Mouse (Mus musculus) CH12.LX (cell line): ENCODE measurements around the gene Kank1. TPM values are rescaled to one million over a fixed set of nuclear protein-coding genes. Genes with fewer than 3 reads are reported as not detected.

Source experiments
- DNase-seq: peaks from one replicate; pipeline ENCODE4 v3.0.0-alpha.2; 2013; ENCODE audit errors: extremely low read depth
- H3K27ac ChIP-seq: 2 replicates; pipeline ENCODE4 v1.5.1; 2012; ENCODE audit warnings: low read depth, mild to moderate bottlenecking, control low read depth, moderate library complexity; ENCODE audit not compliant: insufficient read depth
- H3K27me3 ChIP-seq: replicated peaks from 2 replicates; pipeline ENCODE3; 2012; ENCODE audit warnings: inconsistent platforms
- H3K36me3 ChIP-seq, 2 experiments: replicated peaks in 1 of 2; 2 replicates each; pipeline versions ENCODE3 to v1.6.1; 2012; ENCODE audit warnings: inconsistent platforms in 1 of 2, low read length in 1 of 2, mild to moderate bottlenecking in 1 of 2, mixed read lengths in 1 of 2, moderate library complexity in 1 of 2; ENCODE audit not compliant: control insufficient read depth in 1 of 2, insufficient read depth in 1 of 2
- H3K4me1 ChIP-seq, 2 experiments: 2 replicates each; pipeline ENCODE4 v1.6.1; 2012; ENCODE audit warnings: inconsistent platforms in 1 of 2, moderate library complexity in 1 of 2; ENCODE audit not compliant: insufficient read depth in 2 of 2, control insufficient read depth in 1 of 2
- H3K4me2 ChIP-seq: 2 replicates; pipeline ENCODE4 v1.6.1; 2012; ENCODE audit warnings: low read depth, mild to moderate bottlenecking, control low read depth; ENCODE audit not compliant: poor library complexity, insufficient read depth, severe bottlenecking
- H3K4me3 ChIP-seq, 3 experiments: fragments of 150-350 bp in 1 of 3; sonication (generic) in 1 of 3; replicated peaks in 1 of 3; 2 replicates each; pipeline versions ENCODE3 to v1.5.1; 2011 to 2012; ENCODE audit warnings: low read depth in 2 of 3, low read length in 2 of 3, mild to moderate bottlenecking in 2 of 3, moderate library complexity in 2 of 3, control low read depth in 1 of 3, improper control_type of control experiment in 1 of 3, inconsistent platforms in 1 of 3, mixed read lengths in 1 of 3; ENCODE audit not compliant: poor library complexity in 1 of 3
- H3K79me2 ChIP-seq: replicated peaks from 2 replicates; pipeline ENCODE4 v1.6.1; 2012; ENCODE audit warnings: mild to moderate bottlenecking, moderate library complexity; ENCODE audit not compliant: control insufficient read depth, poor library complexity, insufficient read depth, severe bottlenecking; ENCODE audit errors: extremely low read depth
- H3K9ac ChIP-seq: 2 replicates; pipeline ENCODE4 v1.6.1; 2012; ENCODE audit warnings: low read depth, mild to moderate bottlenecking, control low read depth, moderate library complexity; ENCODE audit not compliant: insufficient read depth
- H3K9me3 ChIP-seq: replicated peaks from 2 replicates; pipeline ENCODE3; 2012; ENCODE audit warnings: low read length, inconsistent platforms, mixed read lengths
- CHD2 ChIP-seq: IDR thresholded peaks from 2 replicates; pipeline ENCODE4 v1.6.1; 2011; ENCODE audit warnings: low read length, improper control_type of control experiment
- E2F4 ChIP-seq: IDR thresholded peaks from 2 replicates; pipeline ENCODE4 v1.6.1; 2011; ENCODE audit warnings: low read depth, low read length, improper control_type of control experiment; ENCODE audit not compliant: insufficient replicate concordance
- EP300 ChIP-seq: IDR thresholded peaks from 2 replicates; pipeline ENCODE4 v1.6.1; 2011; ENCODE audit warnings: low read length, improper control_type of control experiment
- GABPA ChIP-seq: IDR thresholded peaks from 2 replicates; pipeline ENCODE4 v1.6.1; 2012; ENCODE audit warnings: low read depth, low read length, improper control_type of control experiment, inconsistent platforms; ENCODE audit not compliant: insufficient replicate concordance
- HCFC1 ChIP-seq: IDR thresholded peaks from 2 replicates; pipeline ENCODE4 v1.6.1; 2012; ENCODE audit warnings: low read depth, mild to moderate bottlenecking, inconsistent platforms, low read length, improper control_type of control experiment
- IRF4 ChIP-seq: IDR thresholded peaks from 2 replicates; pipeline ENCODE4 v1.6.1; 2014; ENCODE audit warnings: low read depth, mild to moderate bottlenecking, inconsistent platforms, low read length, improper control_type of control experiment
- JUN ChIP-seq: IDR thresholded peaks from 2 replicates; pipeline ENCODE4 v1.6.1; 2011; ENCODE audit warnings: low read depth, mild to moderate bottlenecking, low read length, improper control_type of control experiment, moderate library complexity; ENCODE audit not compliant: insufficient read depth
- JUND ChIP-seq: conservative IDR thresholded peaks from 2 replicates; pipeline ENCODE4 v1.6.1; 2011; ENCODE audit warnings: low read depth, low read length, improper control_type of control experiment
- KAT2A ChIP-seq: IDR thresholded peaks from 2 replicates; pipeline ENCODE4 v1.6.1; 2012; ENCODE audit warnings: low read length, improper control_type of control experiment, inconsistent platforms; ENCODE audit not compliant: insufficient replicate concordance
- MAFK ChIP-seq: IDR thresholded peaks from 2 replicates; pipeline ENCODE4 v1.6.1; 2011; ENCODE audit warnings: low read length, improper control_type of control experiment; ENCODE audit not compliant: insufficient replicate concordance
- MAZ ChIP-seq: IDR thresholded peaks from 2 replicates; pipeline ENCODE4 v1.6.1; 2012; ENCODE audit warnings: low read depth, mild to moderate bottlenecking, inconsistent platforms, low read length, improper control_type of control experiment, moderate library complexity
- MEF2A ChIP-seq: IDR thresholded peaks from 2 replicates; pipeline ENCODE4 v1.6.1; 2014; ENCODE audit warnings: low read depth, mild to moderate bottlenecking, inconsistent platforms, low read length, improper control_type of control experiment, borderline replicate concordance
- MYC ChIP-seq: IDR thresholded peaks from 2 replicates; pipeline ENCODE4 v1.6.1; 2011; ENCODE audit warnings: low read depth, mild to moderate bottlenecking, improper control_type of control experiment, low read length
- NELFE ChIP-seq: IDR thresholded peaks from 2 replicates; pipeline ENCODE4 v1.6.1; 2011; ENCODE audit warnings: low read depth, low read length, improper control_type of control experiment
- POLR2A ChIP-seq: IDR thresholded peaks from 2 replicates; pipeline ENCODE4 v1.6.1; 2011; ENCODE audit warnings: low read depth, mild to moderate bottlenecking, improper control_type of control experiment, low read length
- RCOR1 ChIP-seq: conservative IDR thresholded peaks from 2 replicates; pipeline ENCODE4 v1.6.1; 2012; ENCODE audit warnings: low read depth, mild to moderate bottlenecking, inconsistent platforms, low read length, improper control_type of control experiment
- SIN3A ChIP-seq: IDR thresholded peaks from 2 replicates; pipeline ENCODE4 v1.6.1; 2012; ENCODE audit warnings: low read length, improper control_type of control experiment, inconsistent platforms
- SMC3 ChIP-seq: IDR thresholded peaks from 2 replicates; pipeline ENCODE4 v1.6.1; 2011; ENCODE audit warnings: low read depth, low read length, improper control_type of control experiment
- USF2 ChIP-seq: conservative IDR thresholded peaks from 2 replicates; pipeline ENCODE4 v1.6.1; 2011; ENCODE audit warnings: low read depth, low read length, improper control_type of control experiment
- ZC3H11A ChIP-seq: IDR thresholded peaks from 2 replicates; pipeline ENCODE4 v1.6.1; 2012; ENCODE audit warnings: low read depth, mild to moderate bottlenecking, inconsistent platforms, low read length, improper control_type of control experiment
- ZKSCAN1 ChIP-seq: IDR thresholded peaks from 2 replicates; pipeline ENCODE4 v1.6.1; 2012; ENCODE audit warnings: low read depth, inconsistent platforms, low read length, improper control_type of control experiment, borderline replicate concordance
- ZMIZ1 ChIP-seq: IDR thresholded peaks from 2 replicates; pipeline ENCODE4 v1.6.1; 2012; ENCODE audit warnings: low read depth, mild to moderate bottlenecking, inconsistent platforms, low read length, improper control_type of control experiment
- ZNF384 ChIP-seq: IDR thresholded peaks from 2 replicates; pipeline ENCODE4 v1.6.1; 2012; ENCODE audit warnings: low read depth, low read length, improper control_type of control experiment, inconsistent platforms
- dilution Hi-C: fragments of 300-500 bp; cut with MboI; formaldehyde crosslinking; loops from 2 replicates; pipeline ENCODE4 v1.14.3; 2020; ENCODE audit warnings: low sequenced_read_pairs; ENCODE audit not compliant: extremely low pct_unique_long_range_greater_than_20kb, extremely low pct_ligation_motif_present
- in situ Hi-C: fragments of 300-500 bp; cut with MboI; formaldehyde crosslinking; loops from 3 replicates; pipeline ENCODE4 v1.14.3; 2019; ENCODE audit warnings: low sequenced_read_pairs, low pct_ligation_motif_present, low pct_unique_long_range_greater_than_20kb, mixed read lengths
- polyA plus RNA-seq: library from polyadenylated mRNA; unstranded; fragments of >175 nt; gene quantifications from 2 replicates; pipeline ENCODE4 v1.2.1, GENCODE M21; 2012; ENCODE audit warnings: low read depth; ENCODE audit not compliant: insufficient read length
- total RNA-seq, 2 experiments: library from RNA; depleted of rRNA; stranded (reverse); fragments of 300-350 nt in 1 of 2; fragments of >200 nt in 1 of 2; gene quantifications; 2 replicates each; pipeline ENCODE4 v1.2.3; 2012 to 2014

Kank1 gene
- total and polyA plus RNA-seq, 3 experiments: 0.10 to 0.13 (median 0.12) TPM

DNA sequence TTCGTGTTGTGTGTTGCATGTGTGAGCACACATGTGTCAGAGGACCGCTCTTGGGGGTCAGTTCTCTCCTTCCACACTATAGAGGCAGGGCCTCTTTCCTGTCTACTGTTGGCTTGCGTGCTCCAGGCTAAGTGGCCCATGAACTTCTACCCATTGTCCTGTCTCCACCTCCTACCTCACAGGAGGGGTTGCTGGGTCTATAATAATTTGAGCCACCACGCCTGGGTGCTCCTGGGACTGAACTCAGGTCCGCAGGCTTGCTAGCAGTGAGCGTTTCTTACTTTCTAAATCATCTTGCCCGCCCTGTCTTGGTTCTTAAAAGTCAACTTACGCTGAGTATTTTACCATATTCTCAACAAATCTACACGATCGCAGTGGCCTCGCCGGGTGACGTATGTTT is 140.1 kb downstream of the Kank1 start:
- no peak for DNase-seq
- H3K4me3 ChIP-seq: no peak overlapping the region
- in situ Hi-C loops (no loop called here), dilution Hi-C loops (no loop called here)
- no peaks in the 10 kb centered on the region for H3K36me3 ChIP-seq
- H3K79me2 ChIP-seq: no peaks in the 10 kb centered on the region
- no peaks in the 10 kb centered on the region for H3K9me3 ChIP-seq
- H3K4me1 ChIP-seq: no peaks in the 10 kb centered on the region
- H3K9ac ChIP-seq: no peak overlapping the region
- H3K27ac ChIP-seq: no peak overlapping the region
- no peaks in the 10 kb centered on the region for H3K27me3 ChIP-seq
- TF ChIP-seq USF2 (no peak), ZC3H11A (no peak), RCOR1 (no peak), EP300 (no peak), ZMIZ1 (no peak), ZKSCAN1 (no peak), SMC3 (no peak), GABPA (no peak), JUND (no peak), MAZ (no peak), ZNF384 (no peak), SIN3A (no peak), MYC (no peak), JUN (no peak), NELFE (no peak), KAT2A (no peak), E2F4 (no peak), MEF2A (no peak), HCFC1 (no peak), POLR2A (no peak)
- no peak overlapping the region for H3K4me2 ChIP-seq

DNA sequence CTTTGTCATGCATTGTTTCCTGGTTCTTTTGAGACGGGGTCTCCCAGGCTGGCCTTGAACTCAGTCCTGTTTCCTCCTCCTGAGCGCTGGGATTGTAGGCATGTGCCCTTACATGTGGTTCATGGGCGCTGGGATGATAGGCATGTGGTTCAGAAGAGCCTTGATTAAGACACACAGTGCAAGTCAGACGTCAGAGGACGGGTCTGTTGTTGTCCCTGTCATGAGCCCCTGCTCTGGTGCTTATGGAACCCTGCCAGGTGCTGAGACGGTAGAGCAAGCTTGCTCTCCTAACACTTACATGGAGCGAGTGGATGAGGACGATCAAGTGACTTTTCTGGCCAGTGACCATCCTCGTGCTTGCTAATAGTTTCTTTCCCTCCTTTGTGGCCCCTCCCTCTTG is 143.9 kb downstream of the Kank1 start:
- Histone ChIP-seq H3K27ac (no peak overlapping the region), H3K27me3 (no peaks in the 10 kb centered on the region), H3K4me3 (no peak overlapping the region), H3K9me3 (no peaks in the 10 kb centered on the region), H3K4me2 (no peak overlapping the region), H3K36me3 (no peaks in the 10 kb centered on the region), H3K4me1 (no peaks in the 10 kb centered on the region), H3K9ac (no peak overlapping the region), H3K79me2 (no peaks in the 10 kb centered on the region)
- dilution Hi-C loops: no loop called here
- no peak for TF ChIP-seq CHD2
- no peak for TF ChIP-seq SMC3
- TF ChIP-seq MAZ: no peak
- TF ChIP-seq MEF2A: no peak
- TF ChIP-seq JUND: no peak
- TF ChIP-seq ZC3H11A: no peak
- no peak for TF ChIP-seq MAFK
- TF ChIP-seq JUN: no peak
- TF ChIP-seq ZNF384: no peak
- TF ChIP-seq USF2: no peak
- TF ChIP-seq IRF4: no peak
- no peak for TF ChIP-seq MYC
- no peak for DNase-seq
- in situ Hi-C loops: no loop called here
